Mouse (Mus musculus) liver, embryonic 15.5 days (tissue): ENCODE measurements at regions not wholly inside any gene's neighbourhood (a gene's known extent, or its start where the extent isn't known, plus 50 kb on each side); places are given as distances from the start of the nearest gene placed in this dataset.

ENCODE experiments used
- ATAC-seq: fragments of 200-750 bp; cut with Nextera tagmentation; 2 replicates; pipeline ENCODE4 v1.8.0; 2017; ENCODE audit warnings: moderate number of reproducible peaks, mild to moderate bottlenecking, moderate library complexity; ENCODE audit not compliant: insufficient read depth
- H3K27ac ChIP-seq: fragments of 300-500 bp; sonication (generic); replicated peaks from 2 replicates; pipeline ENCODE4 v1.5.1; 2015; ENCODE audit warnings: mild to moderate bottlenecking, inconsistent platforms
- H3K27me3 ChIP-seq: fragments of 300-500 bp; sonication (generic); 2 replicates; pipeline ENCODE4 v1.6.1; 2015; ENCODE audit warnings: mild to moderate bottlenecking, inconsistent platforms
- H3K36me3 ChIP-seq: fragments of 300-500 bp; sonication (generic); replicated peaks from 2 replicates; pipeline ENCODE4 v1.6.1; 2015; ENCODE audit warnings: moderate library complexity, mild to moderate bottlenecking, inconsistent platforms
- H3K4me1 ChIP-seq: fragments of 300-500 bp; sonication (generic); replicated peaks from 2 replicates; pipeline ENCODE4 v1.6.1; 2015; ENCODE audit warnings: inconsistent platforms
- H3K4me2 ChIP-seq: fragments of 300-500 bp; sonication (generic); 2 replicates; pipeline ENCODE4 v1.6.1; 2015; ENCODE audit warnings: moderate library complexity, mild to moderate bottlenecking, inconsistent platforms
- H3K4me3 ChIP-seq: fragments of 300-500 bp; sonication (generic); replicated peaks from 2 replicates; pipeline ENCODE4 v1.5.1; 2015; ENCODE audit warnings: mild to moderate bottlenecking, inconsistent platforms
- H3K9ac ChIP-seq: fragments of 300-500 bp; sonication (generic); 2 replicates; pipeline ENCODE4 v1.6.1; 2015; ENCODE audit warnings: moderate library complexity, mild to moderate bottlenecking, inconsistent platforms
- H3K9me3 ChIP-seq: fragments of 300-500 bp; sonication (generic); replicated peaks from 2 replicates; pipeline ENCODE4 v1.6.1; 2016; ENCODE audit warnings: inconsistent platforms
- WGBS: fragments of 180-500 bp; shearing (Covaris S2); methylation state at CpG from one replicate; pipeline ENCODE4 v1.1.7; 2015; ENCODE audit warnings: mixed read lengths; ENCODE audit not compliant: insufficient replicate concordance; 5-methylcytosine and 5-hydroxymethylcytosine counted together

DNA sequence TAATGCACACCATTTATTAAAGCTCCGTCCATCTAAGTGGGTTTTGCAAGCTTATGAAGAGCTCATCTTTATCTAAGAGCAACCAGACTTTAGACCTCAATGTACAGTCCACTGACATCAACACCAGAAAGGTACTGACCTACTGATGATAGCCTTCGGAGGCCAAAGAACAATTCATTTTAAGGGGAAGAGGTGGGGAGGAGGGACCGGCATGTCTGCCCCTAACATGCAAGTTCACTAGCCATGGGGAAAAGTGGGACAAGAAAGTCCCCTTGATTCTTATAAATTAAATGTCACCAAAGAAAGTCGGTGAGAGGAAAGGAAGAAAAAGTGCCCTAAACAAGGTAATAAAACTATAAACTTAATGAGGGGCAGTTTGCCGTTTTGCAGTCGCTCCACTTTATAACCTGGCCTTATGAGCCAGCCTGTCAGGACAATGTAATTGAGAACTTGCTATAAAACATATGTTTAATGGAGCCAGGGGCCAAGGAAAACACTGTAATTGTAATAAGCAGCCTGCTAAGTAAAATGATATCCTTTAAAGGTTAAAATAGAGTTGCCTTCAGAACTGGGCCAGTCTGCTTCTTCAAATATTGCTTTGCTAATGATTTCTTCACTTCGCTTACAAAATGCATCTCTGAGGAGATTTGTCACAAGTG, 241.7 kb upstream of the Rsrc1 start:
- Histone ChIP-seq H3K27me3 (no peaks in the 10 kb centered on the region), H3K4me3 (no peak overlapping the region), H3K36me3 (no peaks in the 10 kb centered on the region), H3K27ac (no peak overlapping the region), H3K9me3 (no peaks in the 10 kb centered on the region), H3K9ac (no peak overlapping the region), H3K4me2 (no peak overlapping the region), H3K4me1 (no peaks in the 10 kb centered on the region)
- ATAC-seq, result no peak
- WGBS, result 47% methylated on average over 7 of the region's 7 CpGs

- 64% methylated on average over 11 of the region's 11 CpGs for WGBS
- Histone ChIP-seq H3K36me3 (no peaks in the 10 kb centered on the region), H3K9ac (no peak overlapping the region), H3K27ac (no peak overlapping the region), H3K27me3 (no peaks in the 10 kb centered on the region), H3K4me2 (no peak overlapping the region), H3K9me3 (no peaks in the 10 kb centered on the region), H3K4me3 (no peak overlapping the region), H3K4me1 (no peaks in the 10 kb centered on the region)
- no peak for ATAC-seq
These were observed 236.9 kb upstream of the Rsrc1 start for GRCm38 (mm10) chr3:66744133-66744913.

DNA sequence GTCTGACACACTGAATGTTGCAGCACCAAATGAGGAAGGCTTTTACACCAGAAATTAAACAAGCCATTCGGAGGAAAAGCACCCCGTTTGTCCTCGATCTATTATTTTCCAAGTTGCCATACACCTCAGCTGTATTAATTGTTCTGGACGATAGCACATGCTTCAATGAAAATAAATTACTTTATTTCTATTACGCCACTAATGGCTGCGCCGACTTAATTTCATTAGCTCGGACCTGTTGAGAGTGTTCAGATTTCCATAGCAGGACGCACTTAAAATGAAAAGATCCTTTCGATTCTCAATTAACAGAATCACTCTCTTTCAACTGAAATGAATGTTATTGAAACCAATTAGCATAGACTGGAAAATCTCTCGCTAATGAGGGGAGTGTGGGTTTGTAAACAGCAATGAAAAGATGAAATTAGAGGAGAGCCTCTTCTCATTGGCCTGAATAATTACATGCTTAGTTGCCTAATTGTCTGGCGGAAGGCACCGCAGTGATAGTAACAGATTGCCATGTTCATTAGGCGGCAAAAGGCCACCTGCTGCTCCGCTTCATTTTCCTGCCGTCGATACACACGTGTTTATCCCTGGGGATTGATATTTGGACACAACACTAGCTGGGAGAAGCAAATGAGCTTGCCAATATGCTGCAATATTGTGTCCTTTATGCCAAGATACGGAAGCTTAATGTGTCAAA, 234.7 kb upstream of the Rsrc1 start:
- no peak overlapping the region for H3K27ac ChIP-seq
- no peaks in the 10 kb centered on the region for H3K4me1 ChIP-seq
- H3K27me3 ChIP-seq, result no peaks in the 10 kb centered on the region
- no peak overlapping the region for H3K4me2 ChIP-seq
- H3K36me3 ChIP-seq, result no peaks in the 10 kb centered on the region
- H3K9ac ChIP-seq, result no peak overlapping the region
- ATAC-seq, result no peak
- H3K9me3 ChIP-seq, result no peaks in the 10 kb centered on the region
- no peak overlapping the region for H3K4me3 ChIP-seq
- 79% methylated on average over 19 of the region's 19 CpGs for WGBS

- H3K4me2 ChIP-seq, result no peak overlapping the region
- H3K9me3 ChIP-seq, result no peaks in the 10 kb centered on the region
- no peaks in the 10 kb centered on the region for H3K27me3 ChIP-seq
- whole genome bisulfite sequencing, result 72% methylated on average over 20 of the region's 20 CpGs
- no peak for ATAC-seq
- no peak overlapping the region for H3K27ac ChIP-seq
- H3K4me3 ChIP-seq, result no peak overlapping the region
- H3K36me3 ChIP-seq, result no peaks in the 10 kb centered on the region
- H3K9ac ChIP-seq, result no peak overlapping the region
- no peaks in the 10 kb centered on the region for H3K4me1 ChIP-seq
These were observed 234.0 kb upstream of the Rsrc1 start for GRCm38 (mm10) chr3:66747073-66747710.

GRCm38 (mm10) chr3:66758141-66758540, 223.0 kb upstream of the Rsrc1 start:
- Histone ChIP-seq H3K27ac (no peak overlapping the region), H3K9me3 (no peaks in the 10 kb centered on the region), H3K4me3 (no peak overlapping the region), H3K36me3 (no peaks in the 10 kb centered on the region), H3K4me2 (no peak overlapping the region), H3K27me3 (no peaks in the 10 kb centered on the region), H3K4me1 (no peaks in the 10 kb centered on the region), H3K9ac (no peak overlapping the region)
- 65% methylated on average over 3 of the region's 3 CpGs for WGBS
- no peak for ATAC-seq

- H3K4me3 ChIP-seq, result no peak overlapping the region
- no peak overlapping the region for H3K27ac ChIP-seq
- H3K9ac ChIP-seq, result no peak overlapping the region
- no peak overlapping the region for H3K4me2 ChIP-seq
- H3K9me3 ChIP-seq, result no peaks in the 10 kb centered on the region
- H3K36me3 ChIP-seq, result no peaks in the 10 kb centered on the region
- H3K4me1 ChIP-seq, result no peaks in the 10 kb centered on the region
- no peak for ATAC-seq
- no peaks in the 10 kb centered on the region for H3K27me3 ChIP-seq
- WGBS, result 62% methylated on average over 4 of the region's 4 CpGs
These were observed 221.3 kb upstream of the Rsrc1 start for GRCm38 (mm10) chr3:66759841-66760240.

DNA sequence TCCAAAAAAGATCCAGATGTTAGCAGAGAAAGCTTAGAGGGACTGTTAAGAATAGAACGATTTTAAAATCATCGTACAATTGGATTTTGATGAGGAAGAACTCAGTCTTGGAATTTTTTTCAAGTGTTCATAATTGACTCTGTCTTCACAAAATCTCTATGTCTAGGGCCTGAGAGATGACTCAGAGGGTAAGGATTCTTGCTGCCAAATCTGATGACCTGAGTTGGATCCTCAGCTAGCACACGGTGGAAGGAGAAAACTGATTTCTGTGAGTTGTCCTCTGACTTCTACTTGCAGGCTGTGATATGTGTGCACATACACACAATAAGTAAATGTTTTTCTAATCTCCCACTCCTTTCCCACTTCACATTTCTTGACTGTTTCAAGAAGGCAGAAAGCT, 218.7 kb upstream of the Rsrc1 start:
- WGBS, result 78% methylated on average over 3 of the region's 3 CpGs
- H3K4me3 ChIP-seq, result no peak overlapping the region
- H3K27ac ChIP-seq, result no peak overlapping the region
- no peaks in the 10 kb centered on the region for H3K36me3 ChIP-seq
- no peaks in the 10 kb centered on the region for H3K9me3 ChIP-seq
- no peak for ATAC-seq
- no peak overlapping the region for H3K9ac ChIP-seq
- no peaks in the 10 kb centered on the region for H3K27me3 ChIP-seq
- H3K4me1 ChIP-seq, result no peaks in the 10 kb centered on the region
- no peak overlapping the region for H3K4me2 ChIP-seq

DNA sequence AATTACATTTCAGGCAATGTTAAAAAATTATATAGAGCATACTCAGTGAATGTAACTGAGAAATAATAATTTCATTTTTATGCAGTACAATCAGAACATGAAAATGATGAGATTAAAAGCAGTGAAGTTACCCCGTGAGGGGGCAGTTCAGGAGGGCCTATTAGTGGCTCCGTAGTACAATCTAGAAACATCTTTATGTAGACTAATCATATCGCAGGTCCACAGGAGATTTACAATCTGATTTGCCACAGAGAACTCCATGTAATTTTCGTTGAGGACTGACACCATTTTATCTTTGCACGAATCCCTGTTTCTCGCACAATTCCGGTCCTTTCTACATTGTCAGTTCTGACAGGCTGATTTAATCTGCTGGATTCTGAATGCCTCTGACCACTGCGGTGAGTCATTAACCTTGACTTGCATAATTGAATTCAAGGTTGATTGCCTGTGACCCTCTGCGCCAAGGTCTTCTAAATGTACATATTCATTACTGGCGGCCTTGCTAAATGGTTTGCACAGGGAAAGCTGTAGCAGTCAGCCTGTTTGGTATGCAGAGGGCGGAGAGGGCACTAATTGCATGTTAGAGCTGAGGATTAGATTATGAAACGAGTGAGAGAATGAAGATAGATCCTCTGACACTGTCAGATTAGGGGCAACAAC, 183.7 kb upstream of the Rsrc1 start:
- WGBS, result 65% methylated on average over 12 of the region's 12 CpGs
- no peak overlapping the region for H3K27ac ChIP-seq
- no peak for ATAC-seq

GRCm38 (mm10) chr3:66798292-66798691, 182.9 kb upstream of the Rsrc1 start:
- Histone ChIP-seq H3K4me2 (no peak overlapping the region), H3K9me3 (no peaks in the 10 kb centered on the region), H3K27ac (no peak overlapping the region), H3K9ac (no peak overlapping the region), H3K36me3 (no peaks in the 10 kb centered on the region), H3K4me1 (no peaks in the 10 kb centered on the region), H3K27me3 (no peaks in the 10 kb centered on the region), H3K4me3 (no peak overlapping the region)
- WGBS, result 50% methylated on average over 5 of the region's 5 CpGs
- ATAC-seq, result no peak

More for the DNA sequence above, 183.7 kb upstream of the Rsrc1 start:
- H3K9ac ChIP-seq, result no peak overlapping the region
- H3K9me3 ChIP-seq, result no peaks in the 10 kb centered on the region
- no peaks in the 10 kb centered on the region for H3K4me1 ChIP-seq
- no peaks in the 10 kb centered on the region for H3K36me3 ChIP-seq
- no peaks in the 10 kb centered on the region for H3K27me3 ChIP-seq
- no peak overlapping the region for H3K4me2 ChIP-seq
- H3K4me3 ChIP-seq, result no peak overlapping the region

DNA sequence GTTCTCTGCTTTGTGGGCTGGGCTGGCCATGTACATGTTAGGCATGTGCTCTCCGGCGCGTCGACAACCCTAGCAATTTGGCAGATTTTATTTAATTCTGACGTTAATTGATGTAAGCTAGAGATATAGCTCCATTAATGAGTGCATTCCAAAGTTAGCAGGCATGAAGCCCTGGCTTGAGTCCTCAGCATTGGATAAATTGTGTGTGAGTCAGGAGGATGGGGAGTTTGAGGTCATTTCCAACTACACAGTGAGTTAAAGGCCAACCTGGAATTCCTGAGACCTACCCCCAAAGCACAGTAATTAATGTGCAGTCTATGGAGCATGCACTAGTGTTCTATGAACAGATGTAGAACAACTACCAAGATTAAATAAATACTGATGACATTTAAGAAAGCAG, 178.7 kb upstream of the Rsrc1 start:
- Histone ChIP-seq H3K4me2 (no peak overlapping the region), H3K9me3 (no peaks in the 10 kb centered on the region), H3K4me1 (no peaks in the 10 kb centered on the region), H3K4me3 (no peak overlapping the region), H3K27ac (no peak overlapping the region), H3K36me3 (no peaks in the 10 kb centered on the region), H3K9ac (no peak overlapping the region), H3K27me3 (no peaks in the 10 kb centered on the region)
- WGBS, result 79% methylated on average over 5 of the region's 5 CpGs
- ATAC-seq, result no peak

DNA sequence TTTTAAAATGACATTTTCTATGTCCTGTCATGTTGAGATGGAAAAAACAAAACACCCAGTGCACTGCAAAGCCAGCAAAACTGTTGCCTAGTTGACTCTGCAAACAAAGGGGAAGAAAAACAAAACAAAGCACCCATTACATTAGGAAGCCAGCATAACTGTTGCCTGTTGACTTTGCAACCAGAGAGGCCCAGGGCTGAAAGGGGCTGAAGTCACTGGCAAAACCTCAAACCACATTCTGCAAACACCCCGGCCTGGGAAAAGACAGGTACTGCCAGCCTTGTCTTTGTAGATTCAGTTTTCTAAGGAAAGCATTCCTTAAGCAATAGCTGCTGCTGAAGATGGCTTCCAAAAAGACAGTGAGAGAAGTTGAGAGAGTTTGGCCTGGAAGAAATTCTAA, 175.0 kb upstream of the Rsrc1 start:
- Histone ChIP-seq H3K4me2 (no peak overlapping the region), H3K4me1 (no peaks in the 10 kb centered on the region), H3K36me3 (no peaks in the 10 kb centered on the region), H3K4me3 (no peak overlapping the region), H3K27ac (no peak overlapping the region), H3K9ac (no peak overlapping the region), H3K9me3 (no peaks in the 10 kb centered on the region), H3K27me3 (no peaks in the 10 kb centered on the region)
- 15% methylated on average over 1 of the region's 1 CpGs for WGBS
- ATAC-seq, result no peak
